Mouse (Mus musculus) megakaryocyte, adult 5-6 weeks (primary cell): ENCODE results near the gene Rpl36a-ps1. TPM values are rescaled to one million over a fixed set of nuclear protein-coding genes. Genes with fewer than 3 reads are reported as not detected.
"Not testable (repeated sequence)": the region's sequence is repeated elsewhere in the genome, so short reads cannot be mapped to it uniquely, and the experiment has no call there.

Experiments used
- ATAC-seq: 2 replicates; pipeline ENCODE4 v1.8.0; 2016; ENCODE audit warnings: mild to moderate bottlenecking, inconsistent platforms; ENCODE audit not compliant: poor library complexity, severe bottlenecking
- total RNA-seq, 2 experiments: library from RNA; stranded (forward) in 1 of 2; stranded (reverse) in 1 of 2; fragments of 153-499, 151-499 nt in 1 of 2; fragments of 221-1000, 200-1000 nt in 1 of 2; gene quantifications; 2 replicates each; pipeline versions ENCODE4 v1.2.3 to v1.2.4; 2015 to 2017

The Rpl36a-ps1 gene
- 12.9 and 18.5 TPM in 2 replicates for total RNA-seq (2015)
- 5.9 and 8.3 TPM in 2 replicates for total RNA-seq (2017)

- ATAC-seq = no peak
Observed at GRCm38 (mm10) chr14:98994218-98994617, at the start of gene Rpl36a-ps1. Gene Rpl36a-ps1, minus strand, starts transcription at chr14:98994318.

- ATAC-seq = no peak
Observed at GRCm38 (mm10) chr14:99043499-99043898, 49.4 kb upstream of the Rpl36a-ps1 start.

GRCm38 (mm10) chr14:99041416-99041815 is 47.3 kb upstream of the Rpl36a-ps1 start:
- ATAC-seq = no peak

- not testable (repeated sequence) for ATAC-seq
Observed at GRCm38 (mm10) chr14:99039308-99039707, 45.2 kb upstream of the Rpl36a-ps1 start.

GRCm38 (mm10) chr14:99037703-99038102 is 43.6 kb upstream of the Rpl36a-ps1 start:
- ATAC-seq = no peak

GRCm38 (mm10) chr14:99036039-99036438 is 41.9 kb upstream of the Rpl36a-ps1 start:
- peak; percentile 39; the same call in 1 of the 2 replicates for ATAC-seq

GRCm38 (mm10) chr14:99034851-99035250 is 40.7 kb upstream of the Rpl36a-ps1 start:
- ATAC-seq = not testable (repeated sequence)

GRCm38 (mm10) chr14:99032596-99032995 is 38.5 kb upstream of the Rpl36a-ps1 start:
- no peak for ATAC-seq

GRCm38 (mm10) chr14:99031337-99031873 is 37.3 kb upstream of the Rpl36a-ps1 start:
- ATAC-seq = no peak

GRCm38 (mm10) chr14:99029987-99030386 is 35.9 kb upstream of the Rpl36a-ps1 start:
- ATAC-seq = no peak

- ATAC-seq = no peak
Observed at GRCm38 (mm10) chr14:99022346-99023086, 28.4 kb upstream of the Rpl36a-ps1 start.

- ATAC-seq = no peak
Observed at GRCm38 (mm10) chr14:99019136-99019808, 25.2 kb upstream of the Rpl36a-ps1 start.

GRCm38 (mm10) chr14:99018691-99019090 is 24.6 kb upstream of the Rpl36a-ps1 start:
- ATAC-seq = no peak

- no peak for ATAC-seq
Observed at GRCm38 (mm10) chr14:99010920-99011313, 16.8 kb upstream of the Rpl36a-ps1 start.

GRCm38 (mm10) chr14:99010224-99010919 is 16.3 kb upstream of the Rpl36a-ps1 start:
- peak; percentile 45; the same call in 1 of the 2 replicates for ATAC-seq

GRCm38 (mm10) chr14:98992482-98992881 is 1.6 kb downstream of the Rpl36a-ps1 start:
- ATAC-seq = no peak

GRCm38 (mm10) chr14:98990636-98991035 is 3.5 kb downstream of the Rpl36a-ps1 start:
- no peak for ATAC-seq

GRCm38 (mm10) chr14:98989818-98990217 is 4.3 kb downstream of the Rpl36a-ps1 start:
- no peak for ATAC-seq

GRCm38 (mm10) chr14:98971921-98972320 is 22.2 kb downstream of the Rpl36a-ps1 start:
- ATAC-seq = no peak

GRCm38 (mm10) chr14:98958978-98959658 is 35.0 kb downstream of the Rpl36a-ps1 start:
- ATAC-seq = no peak

GRCm38 (mm10) chr14:98956788-98957187 is 37.3 kb downstream of the Rpl36a-ps1 start:
- peak; percentile 94 for ATAC-seq
